Mouse (Mus musculus) kidney, adult 10 weeks (tissue): ENCODE measurements around the gene Vmn2r36. TPM values are rescaled to one million over a fixed set of nuclear protein-coding genes. Genes with fewer than 3 reads are reported as not detected.

Experiments used
- polyA plus RNA-seq: library from polyadenylated mRNA; stranded (reverse); fragments of 350-450 nt; fragmentation: Illumina TruSeq; extraction: RNeasy Lipid Tissue Mini Kit (QIAGEN cat#74804); gene quantifications from one replicate; pipeline ENCODE4 v1.2.3, GENCODE M21; 2014; ENCODE audit warnings: low read depth, low replicate concordance

Gene Vmn2r36
- polyA plus RNA-seq = not detected

DNA sequence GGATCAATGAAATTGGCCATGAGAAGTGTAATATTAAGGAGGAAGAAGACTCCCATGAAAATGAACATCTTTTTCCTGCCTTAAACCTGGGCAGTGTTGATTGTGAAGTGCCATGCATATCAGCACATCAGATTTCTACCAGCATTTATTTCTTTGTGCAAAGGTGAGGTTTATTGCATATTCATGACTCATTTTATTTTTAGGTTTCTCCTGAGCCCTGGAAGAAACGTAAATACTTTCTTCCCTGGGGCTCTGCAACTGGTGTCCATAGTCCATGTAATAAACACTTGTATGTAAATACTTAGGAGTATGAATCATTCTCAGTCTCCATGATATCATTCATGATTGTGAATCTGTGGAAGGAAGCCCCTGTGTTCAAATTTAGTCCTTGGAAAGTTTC, at the start of gene Vmn2r36:
TSS of gene Vmn2r36 (minus strand) at position 101 of the 400 bp plus-strand sequence.

Other genes with a start within 250 kb of the Vmn2r36 start
- gene Vmn2r34, start 213.0 kb downstream of the Vmn2r36 start, polyA plus RNA-seq = not detected
- gene Vmn2r35, start 82.6 kb downstream of the Vmn2r36 start, polyA plus RNA-seq = not detected